Mouse (Mus musculus): ENCODE results near the gene Ccdc84. TPM values are rescaled to one million over a fixed set of nuclear protein-coding genes. Genes with fewer than 3 reads are reported as not detected.
"Not testable (repeated sequence)": the region's sequence is repeated elsewhere in the genome, so short reads cannot be mapped to it uniquely, and the experiment has no call there.

Gene Ccdc84
- total RNA-seq, 2 experiments from 2014 or later: 4.4 to 5.6 TPM

GRCm38 (mm10) chr9:44378153-44378730, 40.1 kb downstream of the Ccdc84 start:
- intact Hi-C loops (cut with DNase I; ENCODE audit: low total_unique reads): no loop called here
- no peak for DNase-seq

GRCm38 (mm10) chr9:44377335-44377734, 41.0 kb downstream of the Ccdc84 start:
- DNase-seq; intact Hi-C loops (cut with DNase I; ENCODE audit: low total_unique reads): not testable (repeated sequence)

- intact Hi-C loops (cut with DNase I; ENCODE audit: low total_unique reads): no loop called here
- DNase-seq: no peak
Measured at GRCm38 (mm10) chr9:44376141-44376540, 42.2 kb downstream of the Ccdc84 start.

GRCm38 (mm10) chr9:44373386-44373785, 45.0 kb downstream of the Ccdc84 start:
- intact Hi-C loops (cut with DNase I; ENCODE audit: low total_unique reads): no loop called here
- no peak for DNase-seq

- no peak for DNase-seq
- intact Hi-C loops (cut with DNase I; ENCODE audit: low total_unique reads): no loop called here
Measured at GRCm38 (mm10) chr9:44364480-44364879, 53.9 kb downstream of the Ccdc84 start.

- intact Hi-C loops (cut with DNase I; ENCODE audit: low total_unique reads); DNase-seq: not testable (repeated sequence)
Measured at GRCm38 (mm10) chr9:44361931-44362330, 56.4 kb downstream of the Ccdc84 start.

- intact Hi-C loops (cut with DNase I; ENCODE audit: low total_unique reads): no loop called here
- DNase-seq: peak; percentile 95
Measured at GRCm38 (mm10) chr9:44361190-44361917, 57.0 kb downstream of the Ccdc84 start, which contains the start of gene Vps11. Gene Vps11 (minus strand): TSS chr9:44361670.

Small RNA genes within 50 kb of the gene (microRNA-seq; reads per million reads assigned to microRNA genes)
- 0.32 to 1.5 reads per million in 2 experiments for gene Mir7085

Other genes starting within 250 kb of the Ccdc84 start
- 10 to 100 TPM; 12.1 to 12.8 TPM for gene Cbl, start 184.5 kb downstream of the Ccdc84 start, total RNA-seq (2021)
- gene Ccdc153, start 177.9 kb downstream of the Ccdc84 start, total RNA-seq (2021): not detected
- under 1 TPM; 0.86 to 0.98 TPM for gene Pdzd3, start 167.1 kb downstream of the Ccdc84 start, total RNA-seq (2021)
- 10 to 100 TPM; 26.0 to 26.2 TPM for gene Nlrx1, start 150.0 kb downstream of the Ccdc84 start, total RNA-seq (2021)
- gene Abcg4, start 130.0 kb downstream of the Ccdc84 start, total RNA-seq (2021): under 1 TPM; 0.58 to 0.94 TPM
- 1 to 10 TPM; 5.8 to 6.0 TPM for gene Hinfp, start 112.9 kb downstream of the Ccdc84 start, total RNA-seq (2021)
- gene C2cd2l, start 98.3 kb downstream of the Ccdc84 start, total RNA-seq (2021): 10 to 100 TPM; 12.1 to 13.7 TPM
- gene Dpagt1, start 92.5 kb downstream of the Ccdc84 start, total RNA-seq (2021): 10 to 100 TPM; 12.5 to 14.0 TPM
- 10 to 100 TPM; 21.7 to 24.8 TPM for gene H2afx, start 83.9 kb downstream of the Ccdc84 start, total RNA-seq (2021)
- 10 to 100 TPM; 24.2 to 25.5 TPM for gene Hmbs, start 74.3 kb downstream of the Ccdc84 start, total RNA-seq (2021)
- 10 to 100 TPM; 15.6 to 16.9 TPM for gene Vps11, start 56.9 kb downstream of the Ccdc84 start, total RNA-seq (2021)
- gene Hyou1, start 39.1 kb downstream of the Ccdc84 start, total RNA-seq (2021): 10 to 100 TPM; 25.9 to 30.6 TPM
- gene Slc37a4, start 21.7 kb downstream of the Ccdc84 start, total RNA-seq (2021): 100 to 1,000 TPM; 164 to 179 TPM
- 1,000 to 10,000 TPM in 1 of 2 experiments, 100 to 1,000 TPM in 1; 952 to 1,089 TPM for gene Rps25, start 11.4 kb downstream of the Ccdc84 start, total RNA-seq (2021)
- gene Trappc4, start 11.0 kb downstream of the Ccdc84 start, total RNA-seq (2021): 10 to 100 TPM; 17.5 to 19.9 TPM
- not detected for gene Foxr1, start 22.6 kb upstream of the Ccdc84 start, total RNA-seq (2021)
- gene Upk2, start 36.4 kb upstream of the Ccdc84 start, total RNA-seq (2021): under 1 TPM; 0.35 to 0.78 TPM
- 10 to 100 TPM; 38.9 to 44.2 TPM for gene Bcl9l, start 64.3 kb upstream of the Ccdc84 start, total RNA-seq (2021)
- not detected for gene Cxcr5, start 143.3 kb upstream of the Ccdc84 start, total RNA-seq (2021)
- gene Ddx6, start 186.3 kb upstream of the Ccdc84 start, total RNA-seq (2021): 10 to 100 TPM; 61.8 to 62.2 TPM

Measured in gastrocnemius, postnatal 14 days (tissue).